Mouse (Mus musculus): ENCODE measurements around the gene Prkab2.
A peak's percentile ranks its signal among the peaks of the same experiment; 100 is the strongest.

Prkab2 gene

DNA sequence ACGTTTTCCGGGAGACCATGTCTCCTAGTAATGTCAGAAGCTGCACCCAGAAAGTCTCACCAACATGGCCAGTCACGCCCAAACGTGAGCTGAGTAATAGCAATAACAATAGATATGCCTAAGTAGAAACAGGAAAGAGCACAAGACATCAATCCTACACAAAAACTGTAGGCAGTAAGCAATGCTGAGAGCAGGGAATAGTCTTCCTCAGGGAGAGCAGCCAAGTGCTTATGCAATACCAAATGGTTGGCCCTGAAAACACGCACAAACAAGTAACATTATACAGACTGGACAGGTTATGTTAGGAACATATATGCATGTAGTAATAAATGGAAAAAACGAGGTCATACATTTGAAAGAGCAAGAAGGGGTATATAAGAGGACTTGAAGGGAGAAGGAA lies 8.5 kb upstream of the Prkab2 start:
- DNase-seq (ENCODE audit: low spot score in 2 of 2) = no peak

DNA sequence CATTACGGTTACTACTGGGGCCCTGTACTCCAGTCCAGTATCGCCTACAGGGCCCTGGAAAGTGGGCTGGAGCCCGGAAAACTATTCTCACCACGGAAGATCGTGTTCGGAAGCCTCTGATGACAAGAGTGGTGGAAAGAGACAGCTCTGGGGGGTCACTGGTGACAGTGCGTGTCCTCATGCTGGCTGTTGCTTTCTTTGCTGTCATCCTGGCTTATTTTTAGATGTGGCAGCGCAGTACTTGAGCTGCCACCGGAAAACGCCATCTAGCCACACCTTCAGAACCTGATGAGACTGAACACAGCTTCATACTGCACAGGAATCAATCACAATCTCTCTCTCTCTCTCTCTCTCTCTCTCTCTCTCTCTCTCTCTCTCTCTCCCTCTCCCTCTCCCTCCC lies 6.4 kb upstream of the Prkab2 start:
- DNase-seq (ENCODE audit: low spot score in 2 of 2) = no peak

DNA sequence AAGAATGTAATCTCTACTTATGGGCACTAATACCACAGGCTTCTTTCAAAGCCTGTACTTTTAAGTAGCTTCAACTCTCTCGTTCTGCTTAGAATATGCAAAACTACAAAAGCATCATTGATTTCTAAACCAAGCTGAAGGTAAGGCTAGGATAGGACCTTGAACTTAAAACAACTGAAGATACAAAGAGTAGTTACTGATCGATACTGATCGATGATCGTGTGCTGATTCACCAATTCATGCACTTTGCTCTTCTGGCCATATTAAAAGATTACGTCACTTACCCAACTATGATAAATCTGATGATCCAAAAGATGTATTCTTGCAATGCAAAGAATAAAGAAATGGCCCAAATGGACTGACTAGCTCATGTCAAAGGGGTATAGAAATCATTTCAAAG lies 4.2 kb upstream of the Prkab2 start:
- DNase-seq (ENCODE audit: low spot score in 2 of 2) = no peak

DNA sequence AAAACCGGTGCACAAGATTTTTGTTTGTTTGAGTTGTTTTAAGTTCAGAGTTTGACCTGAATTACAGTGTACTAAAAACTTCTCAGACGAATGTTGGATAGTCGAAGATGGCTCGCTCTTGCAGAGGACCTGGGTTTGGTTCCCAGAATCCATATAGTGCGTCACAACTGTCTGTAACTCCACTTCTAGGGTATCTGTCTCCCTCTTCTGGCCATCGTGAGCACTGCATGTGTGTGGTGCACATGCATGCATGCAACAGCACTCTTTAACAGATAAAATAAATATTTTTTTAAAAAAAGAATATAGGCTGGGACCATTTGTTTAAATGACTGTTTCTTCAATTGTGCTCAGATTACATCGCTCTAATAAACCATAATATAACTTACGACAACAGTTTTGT lies 3.1 kb upstream of the Prkab2 start:
- DNase-seq (ENCODE audit: low spot score in 2 of 2) = no peak

DNA sequence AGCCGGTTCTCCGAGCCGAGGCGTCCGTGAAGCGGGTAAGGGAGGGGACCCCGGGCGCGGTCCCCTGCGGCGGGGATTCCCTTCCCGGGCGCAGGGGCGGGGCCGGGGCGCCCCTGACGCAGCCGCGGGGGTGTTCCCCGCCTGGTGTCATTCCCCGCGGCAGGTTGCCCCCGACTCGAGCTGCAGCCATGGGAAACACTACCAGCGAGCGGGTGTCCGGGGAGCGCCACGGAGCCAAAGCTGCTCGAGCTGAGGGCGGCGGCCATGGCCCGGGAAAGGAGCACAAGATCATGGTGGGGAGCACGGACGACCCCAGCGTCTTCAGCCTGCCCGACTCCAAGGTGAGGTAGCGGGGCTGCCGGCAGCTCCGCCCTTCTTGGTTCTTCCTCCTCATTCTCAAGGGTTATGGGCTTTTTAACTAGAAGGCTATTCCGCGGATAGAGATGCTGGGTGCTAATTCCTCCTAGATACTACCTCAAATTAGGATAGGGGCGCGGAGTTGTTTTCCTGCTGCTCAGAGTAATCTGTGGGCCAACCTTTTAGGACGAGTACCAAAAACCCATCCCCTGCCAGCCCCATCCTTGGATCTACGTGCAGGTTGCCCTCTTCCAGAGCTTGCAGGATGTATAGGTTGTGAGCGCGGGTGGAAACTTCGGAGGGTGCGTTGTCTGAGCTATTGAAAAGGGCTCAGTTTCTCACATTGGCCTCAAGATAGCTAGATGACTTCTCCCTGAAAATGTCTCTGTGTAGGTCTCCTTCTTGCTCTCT lies 617 bp downstream of the Prkab2 start:
- DNase-seq (ENCODE audit: low spot score in 2 of 2) = no peak

DNA sequence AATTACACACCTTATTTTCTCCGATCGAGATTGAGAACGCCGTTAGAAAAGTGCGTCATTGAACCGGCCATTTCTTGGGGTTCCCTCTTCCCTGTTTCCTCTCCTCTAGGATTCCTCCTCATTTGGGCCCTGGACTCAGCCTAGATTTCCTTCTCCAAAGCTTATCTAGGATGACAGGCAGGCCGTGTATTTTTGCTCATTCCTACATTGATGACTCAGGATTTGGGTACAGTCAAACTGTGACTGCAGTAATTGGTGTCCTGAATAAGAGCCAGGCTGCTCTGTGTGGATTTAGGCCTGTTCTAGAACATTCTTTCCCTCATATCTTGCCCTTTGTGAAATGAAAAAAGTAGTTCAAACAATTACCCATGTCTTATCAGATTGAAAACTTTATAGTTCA lies 1.8 kb downstream of the Prkab2 start:
- peak in 1 of 2 experiments; percentile 24 for DNase-seq (ENCODE audit: low spot score in 2 of 2)

DNA sequence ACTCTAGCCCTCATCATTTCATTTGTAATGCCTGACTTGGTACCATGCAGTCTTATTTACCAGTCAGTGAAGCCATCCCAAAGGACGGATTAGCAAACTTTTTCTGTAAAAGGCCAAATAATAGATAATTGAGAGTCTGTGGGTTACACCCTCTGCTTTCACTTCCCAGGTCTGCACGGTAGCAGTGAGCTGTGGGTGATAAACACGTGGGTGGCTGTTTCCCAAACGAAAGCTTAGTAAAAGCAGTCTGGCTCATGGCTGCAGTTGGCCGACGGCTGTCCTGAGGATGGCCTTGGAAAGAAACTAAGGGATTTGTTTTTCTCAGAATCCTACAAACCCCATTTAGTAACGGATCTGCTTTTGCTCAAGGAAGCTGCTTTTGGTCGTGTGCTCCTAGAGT lies 3.2 kb downstream of the Prkab2 start:
- DNase-seq (ENCODE audit: low spot score in 2 of 2) = peak in 1 of 2 experiments; percentile 22

DNA sequence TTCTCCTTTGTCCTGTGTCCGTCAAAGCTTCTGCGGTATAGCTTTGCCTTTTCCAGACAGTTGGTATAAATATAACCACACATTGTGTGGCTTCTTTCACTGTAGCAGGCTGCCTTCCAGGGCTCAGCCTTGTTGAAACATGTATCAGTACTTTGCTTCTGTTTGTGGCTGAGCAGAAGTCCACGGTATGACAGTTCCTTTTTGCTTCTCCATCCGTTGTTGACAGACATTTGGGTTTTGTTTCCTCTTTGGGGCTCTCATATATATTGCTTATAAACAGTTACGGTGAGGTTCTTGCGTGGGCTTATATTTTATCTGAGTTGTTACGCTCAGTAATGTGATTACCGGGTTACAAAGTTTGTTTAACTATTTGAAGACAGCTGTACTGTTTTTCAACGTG lies 7.5 kb downstream of the Prkab2 start:
- no peak for DNase-seq (ENCODE audit: low spot score in 2 of 2)

DNA sequence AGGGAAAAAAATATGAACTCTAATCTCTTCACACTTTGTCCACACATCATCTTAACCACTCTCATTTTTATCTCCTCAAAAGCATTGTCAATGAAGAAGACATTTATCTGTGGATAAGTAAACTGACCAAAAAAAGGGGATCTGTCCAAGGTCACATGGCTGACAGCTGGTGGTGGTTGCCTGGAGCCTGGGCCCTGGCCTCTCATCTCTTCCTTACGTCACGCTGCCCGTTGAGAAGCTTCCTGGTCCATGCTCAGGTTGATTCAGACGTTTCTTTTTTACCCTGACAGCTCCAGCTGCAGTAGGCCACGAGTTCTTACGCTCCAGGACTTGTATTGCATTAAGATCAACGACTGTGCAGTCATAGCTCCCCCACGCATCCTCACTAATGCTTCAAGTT lies 8.2 kb downstream of the Prkab2 start:
- DNase-seq (ENCODE audit: low spot score in 2 of 2) = no peak

DNA sequence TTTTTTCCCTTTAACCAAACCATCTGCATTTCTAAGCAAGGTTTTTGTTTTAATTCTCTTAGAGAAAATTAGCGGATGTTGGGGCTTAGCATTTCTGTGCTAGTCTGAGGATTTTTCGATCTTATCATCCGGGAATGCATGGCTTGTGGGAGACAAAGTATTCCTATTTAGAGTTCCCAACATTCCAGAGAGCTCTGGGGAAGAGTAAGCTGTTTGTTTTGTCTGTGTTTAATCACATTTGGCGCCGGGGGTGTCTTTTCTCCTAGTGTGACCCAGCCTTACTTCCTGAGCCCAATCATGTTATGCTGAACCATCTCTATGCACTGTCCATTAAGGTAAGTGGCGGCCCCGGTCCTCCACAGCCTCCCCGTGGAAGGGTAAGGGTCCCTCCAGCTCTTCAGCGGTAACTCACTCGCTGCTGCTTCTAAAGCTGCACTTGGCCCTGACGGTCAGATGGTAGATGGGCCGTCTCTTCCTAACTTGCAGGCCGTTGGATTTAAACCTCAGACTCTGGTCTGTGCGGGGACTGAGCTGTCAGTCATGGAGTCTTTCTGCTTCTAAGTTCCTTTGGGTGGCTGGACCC lies 9.2 kb downstream of the Prkab2 start:
- no peak for DNase-seq (ENCODE audit: low spot score in 2 of 2)

DNA sequence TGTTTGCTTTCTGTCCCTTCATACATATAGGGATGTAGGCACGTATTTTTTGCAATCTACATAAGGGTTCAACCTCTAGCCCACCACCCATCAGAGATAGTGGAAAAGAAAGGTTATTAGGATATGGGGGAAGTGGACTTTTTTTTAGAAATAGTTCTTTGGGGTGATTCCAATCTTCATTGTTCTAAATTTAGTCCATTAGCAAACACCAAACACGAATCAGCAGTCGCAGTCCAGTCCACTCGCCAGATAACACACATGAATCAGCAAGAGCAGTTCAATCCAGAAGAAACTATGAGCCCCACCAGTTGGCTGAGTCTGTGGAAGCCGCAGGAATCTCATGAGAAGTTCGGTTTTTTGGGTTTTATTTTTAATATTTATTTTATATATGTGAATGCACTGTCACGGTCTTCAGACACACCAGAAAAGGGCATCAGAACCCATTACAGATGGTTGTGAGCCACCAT lies 16.7 kb downstream of the Prkab2 start, which contains the start of gene Gm17651:
Gm17651 (minus strand) TSS at position 51 of the 467 bp plus-strand sequence.
- no peak for DNase-seq (ENCODE audit: low spot score in 2 of 2)

DNA sequence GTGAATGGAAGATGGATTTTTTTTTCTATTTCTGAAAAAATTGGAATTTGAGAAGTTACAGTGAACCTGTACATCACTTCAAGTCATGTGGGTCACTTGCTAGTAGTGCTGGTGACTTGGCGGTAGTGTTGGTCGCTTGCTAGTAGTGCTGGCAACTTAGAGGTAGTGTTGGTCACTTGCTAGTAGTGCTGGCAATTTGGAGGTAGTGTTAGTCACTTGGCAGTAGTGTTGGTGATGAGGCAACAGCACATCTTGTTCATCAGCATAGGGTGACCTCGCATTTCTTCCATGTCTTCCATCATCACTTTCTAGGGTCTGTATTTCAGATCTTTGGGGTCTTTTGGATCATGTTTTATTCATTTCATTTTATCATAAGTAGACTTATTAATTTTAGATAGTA lies 18.1 kb downstream of the Prkab2 start:
- no peak for DNase-seq (ENCODE audit: low spot score in 2 of 2)

DNA sequence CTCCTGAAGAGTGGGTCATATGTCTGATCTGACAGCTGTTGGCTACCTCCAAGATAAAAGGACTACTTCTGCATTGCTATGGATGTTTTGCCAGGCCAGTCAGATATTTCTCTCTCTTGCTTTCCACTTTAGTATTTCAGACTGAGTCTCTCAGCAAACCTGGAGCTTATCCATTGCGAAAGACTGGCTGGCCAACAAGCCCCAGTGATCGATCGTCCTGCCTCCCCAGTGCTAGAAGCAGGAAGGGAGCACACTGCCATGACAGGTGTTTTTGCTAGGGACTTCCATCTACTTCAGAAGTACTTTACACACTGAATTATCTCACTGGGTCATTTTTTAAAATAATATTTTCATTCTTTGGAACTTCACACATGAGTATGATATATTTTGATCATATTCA lies 20.4 kb downstream of the Prkab2 start:
- no peak for DNase-seq (ENCODE audit: low spot score in 2 of 2)

DNA sequence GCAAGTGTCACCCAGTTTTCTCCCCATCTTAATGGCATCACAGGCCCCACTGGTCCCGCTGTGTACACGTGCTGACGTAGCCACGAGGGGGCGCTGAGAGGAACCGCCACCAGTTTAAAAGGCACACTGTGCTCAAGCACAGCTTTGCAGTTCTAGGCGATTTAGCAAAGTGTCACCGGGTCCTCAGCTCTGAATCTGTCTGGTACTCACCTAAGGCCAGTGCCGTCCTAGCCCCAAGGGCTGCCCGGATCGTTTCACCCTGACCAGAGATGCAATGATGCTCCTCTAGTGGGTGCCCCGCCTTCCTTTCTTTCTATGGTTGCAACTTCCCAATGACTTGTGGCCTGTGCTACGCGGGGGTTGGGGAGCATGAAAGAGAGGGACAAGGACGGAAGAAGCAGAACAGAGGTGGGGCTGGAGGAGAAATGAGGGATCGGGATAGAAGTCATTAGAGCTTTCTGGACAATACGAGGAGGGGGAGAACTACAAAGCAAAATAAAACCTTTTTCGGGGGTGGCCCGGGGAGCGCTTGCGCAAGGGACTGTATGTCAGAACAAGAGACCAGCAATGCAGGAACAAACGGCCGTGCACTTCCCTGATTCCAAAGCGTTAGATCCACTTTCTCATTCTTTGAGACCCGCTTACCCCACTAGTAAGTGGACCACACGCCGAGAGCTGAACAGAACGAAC lies 22.8 kb downstream of the Prkab2 start:
- peak; percentile 62 to 75 for DNase-seq (ENCODE audit: low spot score in 2 of 2)

DNA sequence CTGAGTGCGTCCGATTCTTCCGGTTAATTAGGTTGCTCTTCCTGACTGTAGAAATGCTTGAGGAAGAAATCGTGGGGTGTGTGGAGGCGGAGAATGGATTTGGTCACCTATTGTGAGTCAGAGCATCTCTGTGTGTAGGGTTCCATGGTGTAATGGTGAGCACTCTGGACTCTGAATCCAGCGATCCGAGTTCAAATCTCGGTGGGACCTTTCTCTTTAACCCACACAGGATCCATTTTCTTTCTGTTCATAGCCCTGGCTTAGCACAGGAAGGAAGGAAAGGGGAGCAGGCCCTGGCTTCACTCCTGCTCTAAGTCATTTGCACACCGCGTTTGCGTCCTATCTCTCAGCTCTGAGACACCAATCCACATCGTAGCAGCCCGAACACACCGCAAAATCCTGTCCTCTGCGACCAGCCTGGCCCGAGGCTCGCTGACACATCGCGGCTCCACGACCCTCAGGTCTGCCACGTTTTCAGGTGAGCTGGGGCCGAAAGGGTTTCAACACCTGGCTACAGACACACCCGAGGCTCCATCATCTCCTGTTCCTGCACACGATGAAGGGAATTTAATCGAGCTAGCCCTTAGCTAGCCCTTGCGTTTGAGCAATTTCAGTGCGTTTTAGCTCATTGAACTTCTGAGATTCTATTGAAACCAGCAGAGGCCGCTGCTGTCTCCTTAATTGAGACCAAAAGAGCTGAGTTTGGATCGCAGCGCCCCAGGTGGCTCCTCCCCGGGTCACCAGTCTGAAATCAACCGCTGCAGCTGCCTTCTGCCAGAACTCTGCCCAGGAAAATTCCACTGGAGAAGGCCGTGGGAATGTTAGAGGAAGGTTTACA lies 23.5 kb downstream of the Prkab2 start:
- peak; percentile 48 to 57 for DNase-seq (ENCODE audit: low spot score in 2 of 2)

DNA sequence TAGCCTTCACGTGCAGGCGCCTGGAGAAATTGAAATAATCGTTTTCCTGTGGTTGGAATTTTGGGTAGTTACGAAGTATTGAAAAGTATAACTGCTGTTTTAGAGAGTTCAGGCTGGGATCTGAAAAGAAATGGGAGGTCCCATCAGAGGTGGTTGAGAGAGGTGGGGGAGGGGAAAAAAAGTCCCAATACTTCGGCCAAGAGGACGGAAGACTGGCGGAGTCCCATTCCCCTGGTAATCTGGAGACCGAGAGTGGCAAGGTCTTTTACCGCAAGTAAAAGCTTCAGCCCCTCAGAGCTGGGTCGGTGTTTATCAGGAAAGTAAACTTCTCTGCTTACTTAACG lies 24.1 kb downstream of the Prkab2 start:
- DNase-seq (ENCODE audit: low spot score in 2 of 2) = no peak

DNA sequence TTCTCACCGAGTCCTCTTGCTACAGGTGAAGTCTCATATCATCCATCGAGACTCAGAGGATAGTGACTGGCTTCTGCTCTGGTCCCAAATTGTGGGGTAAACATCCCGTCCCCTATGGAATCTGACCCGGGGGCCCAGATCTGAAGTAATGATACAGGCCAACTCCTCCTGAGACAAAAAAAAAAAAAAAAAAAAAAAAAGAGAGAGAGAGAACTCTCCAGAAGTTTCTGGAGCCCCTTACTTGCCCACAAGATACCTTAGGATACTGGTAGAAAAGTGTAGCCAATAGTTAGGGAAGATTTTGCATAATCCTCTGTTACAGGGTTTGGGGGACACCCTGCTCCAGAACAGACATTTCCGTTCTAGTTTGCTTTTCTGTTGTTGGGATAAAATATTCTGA lies 24.6 kb downstream of the Prkab2 start:
- DNase-seq (ENCODE audit: low spot score in 2 of 2) = no peak

DNA sequence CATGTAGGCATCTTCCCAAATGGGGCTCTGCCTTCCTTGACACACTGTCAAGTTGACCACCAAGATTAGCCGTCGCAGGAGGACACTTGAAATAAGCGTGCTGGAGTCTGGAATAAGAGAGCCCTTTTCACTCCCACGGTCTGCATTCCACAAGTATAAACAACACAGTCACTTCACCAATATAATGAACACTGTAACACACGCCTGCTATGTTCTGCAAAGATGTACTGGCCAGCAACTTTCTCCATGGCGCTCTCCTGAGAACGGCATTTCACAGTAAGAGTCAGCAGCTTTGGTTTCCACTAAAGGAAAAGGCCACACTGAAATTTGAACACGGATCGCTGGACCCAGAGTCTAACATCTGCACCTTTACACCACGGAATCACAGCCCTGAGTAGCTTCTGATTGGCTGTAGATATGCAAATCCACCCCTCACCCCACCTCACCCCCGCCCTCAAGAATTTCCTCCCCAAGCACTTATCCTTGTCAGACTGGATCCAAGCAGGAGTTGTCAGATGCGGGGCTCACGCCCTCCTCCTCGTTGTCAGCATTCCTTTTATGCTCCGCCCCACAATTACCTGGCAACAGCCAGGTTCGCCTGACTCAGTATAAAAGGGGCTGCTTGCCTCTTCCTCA lies 25.7 kb downstream of the Prkab2 start:
- peak in 1 of 2 experiments; percentile 8 for DNase-seq (ENCODE audit: low spot score in 2 of 2)

DNA sequence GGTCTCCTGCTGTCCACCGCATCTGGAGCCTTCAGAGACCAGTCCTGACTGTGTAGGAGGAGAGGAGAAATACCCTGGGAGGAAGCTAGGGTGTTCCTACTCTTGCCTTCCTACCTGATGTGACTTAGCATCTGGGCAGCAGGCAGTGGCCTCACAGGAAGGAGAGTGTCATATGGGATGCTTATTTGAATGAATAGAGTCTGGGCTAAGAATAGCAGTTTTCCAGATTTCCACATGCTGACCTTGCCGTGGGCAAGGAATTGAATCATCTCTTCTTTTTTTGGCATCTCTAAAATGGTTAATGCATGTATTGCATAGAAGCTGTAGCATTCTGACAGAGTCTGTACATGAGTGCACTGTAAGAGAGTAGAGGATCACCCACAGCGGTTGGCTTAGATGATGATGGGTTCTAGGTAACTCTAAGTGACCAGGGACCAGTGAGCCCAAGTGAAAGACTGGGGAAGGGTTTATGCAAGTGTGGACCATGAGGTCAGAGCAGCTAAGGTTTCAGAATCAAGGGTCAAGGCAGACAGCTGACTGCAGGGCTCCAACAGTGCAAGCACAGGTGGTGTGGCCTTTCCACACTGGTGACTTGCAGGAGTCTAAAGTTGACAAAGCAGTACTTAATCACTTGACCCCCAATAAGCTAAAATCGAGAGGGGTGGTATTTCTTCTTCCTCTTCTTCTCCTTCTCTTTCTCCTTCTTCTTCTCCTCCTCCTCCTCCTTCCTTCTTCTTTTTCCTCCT lies 28.6 kb downstream of the Prkab2 start:
- no peak for DNase-seq (ENCODE audit: low spot score in 2 of 2)

DNA sequence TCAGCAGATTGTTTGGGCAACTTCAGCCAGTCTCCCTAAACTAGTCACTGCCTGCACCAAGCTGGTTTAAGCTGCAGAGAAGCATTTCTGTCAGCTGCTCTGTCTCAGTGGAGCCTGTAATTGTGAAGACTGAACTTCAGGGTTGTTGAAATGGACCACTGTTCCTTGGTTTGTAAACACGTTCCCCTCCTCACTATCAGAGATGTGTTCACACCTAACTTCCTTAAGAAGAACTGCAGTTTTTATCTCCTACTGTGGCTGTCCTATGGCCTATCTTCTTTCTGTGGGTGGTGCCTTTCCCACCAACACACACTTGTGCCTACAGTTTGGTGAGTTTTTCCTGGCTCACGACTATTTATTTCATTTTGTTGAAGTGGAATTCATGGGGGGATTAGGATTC lies 31.3 kb downstream of the Prkab2 start:
- DNase-seq (ENCODE audit: low spot score in 2 of 2) = no peak

DNA sequence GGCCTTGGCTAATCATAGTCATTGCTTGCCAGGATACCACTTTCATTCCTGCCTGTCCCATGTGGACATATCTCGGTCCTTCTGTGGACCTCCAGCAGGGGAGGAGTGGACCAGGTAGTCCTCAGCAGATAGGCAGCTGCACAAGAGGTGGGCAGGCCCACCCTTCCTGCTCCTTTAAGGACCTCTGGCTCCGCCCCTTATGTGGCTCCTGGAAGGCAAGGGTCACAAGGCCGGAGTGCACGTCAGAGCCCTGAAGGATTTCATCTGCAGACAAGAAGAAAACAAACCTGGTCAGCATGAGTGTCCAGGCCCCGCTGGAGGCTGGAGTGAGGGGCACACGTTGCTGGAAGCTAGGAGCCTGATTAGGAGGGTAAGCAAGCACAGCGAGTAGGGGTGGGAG lies 32.6 kb downstream of the Prkab2 start:
- DNase-seq (ENCODE audit: low spot score in 2 of 2) = no peak

Data from urinary bladder, adult 18-20 months (tissue).